18 mouse cellular contexts compared by ENCODE assay signal in genomic region chr8:125351486-125352032, GRCm38 (mm10).
DNase-seq lines count a peak whose midpoint lies in the region; ATAC-seq and TF ChIP-seq lines count a peak whose summit lies in the region.
"Had no signal": no experiment of that assay in that cellular context is flagged by ENCODE, and none has a peak within 500 bp of the region (broad histone marks: within the 10 kb centered on the region; RNA-seq: fewer than 3 reads in every experiment).

No protein-coding gene starts in this region.

- H3K4me1 ChIP-seq in heart, adult 2 months (ENCODE audit: control insufficient read depth, insufficient read depth, low read length) = peaks cover 16% of the 10 kb centered on the region
- peaks cover 87% of the 10 kb centered on the region for H3K4me1 ChIP-seq in heart, embryonic 15.5 days (replicated peaks)
- H3K4me1 ChIP-seq in hindbrain, embryonic 16.5 days (ENCODE audit: control insufficient read depth, insufficient read depth, low read depth, low read length) = peaks cover 14% of the 10 kb centered on the region
- peaks cover 8% of the 10 kb centered on the region; the same call in 1 of the 2 replicates for H3K4me1 ChIP-seq in kidney, adult 2 months (ENCODE audit: control insufficient read depth, insufficient read depth, low read length)

- H3K36me3 ChIP-seq in heart, adult 2 months (ENCODE audit: control insufficient read depth, insufficient read depth, low read length) = no peaks in the 10 kb centered on the region
- no peaks in the 10 kb centered on the region for H3K36me3 ChIP-seq in heart, embryonic 15.5 days
- no peaks in the 10 kb centered on the region for H3K36me3 ChIP-seq in hindbrain, embryonic 16.5 days (ENCODE audit: control insufficient read depth, insufficient read depth, low read length)
- no peaks in the 10 kb centered on the region for H3K36me3 ChIP-seq in kidney, adult 2 months (ENCODE audit: control insufficient read depth, insufficient read depth, low read length)
- H3K36me3 ChIP-seq: embryonic facial prominence, embryonic 15.5 days; forebrain, embryonic 12.5 days; G1E; hindbrain, embryonic 10.5 days; neural tube, embryonic 13.5 days had no signal

- TF ChIP-seq CTCF in heart, adult 2 months (IDR thresholded peaks at IDR 0.05) = no peak
- TF ChIP-seq CTCF in kidney, adult 2 months (conservative IDR thresholded peaks at IDR 0.05; ENCODE audit: insufficient read depth, insufficient read length, low read depth, low read length) = no peak

- 34% methylated on average over 8 of the region's 8 CpGs for WGBS in heart, adult 2 months
- WGBS in heart, embryonic 15.5 days = 20% methylated on average over 8 of the region's 8 CpGs
- WGBS in hindbrain, embryonic 16.5 days = 72% methylated on average over 8 of the region's 8 CpGs
- WGBS in kidney, adult 2 months = 76% methylated on average over 8 of the region's 8 CpGs

- H3K9me3 ChIP-seq in heart, embryonic 15.5 days (replicated peaks) = no peaks in the 10 kb centered on the region
- H3K9me3 ChIP-seq in hindbrain, embryonic 16.5 days (ENCODE audit: control insufficient read depth, low read length) = no peaks in the 10 kb centered on the region
- H3K9me3 ChIP-seq: embryonic facial prominence, embryonic 15.5 days; forebrain, embryonic 12.5 days; hindbrain, embryonic 10.5 days; neural tube, embryonic 13.5 days had no signal

- H3K4me3 ChIP-seq in heart, adult 2 months = no peak overlapping the region
- H3K4me3 ChIP-seq in heart, embryonic 15.5 days = no peak overlapping the region
- no peak overlapping the region for H3K4me3 ChIP-seq in hindbrain, embryonic 16.5 days (ENCODE audit: low read length)
- H3K4me3 ChIP-seq in kidney, adult 2 months (ENCODE audit: insufficient read depth, low read depth, low read length) = no peak overlapping the region
- H3K4me3 ChIP-seq: embryonic facial prominence, embryonic 15.5 days; forebrain, embryonic 12.5 days; hindbrain, embryonic 10.5 days; neural tube, embryonic 13.5 days had no signal

- H3K4me2 ChIP-seq in heart, embryonic 15.5 days = no peak overlapping the region
- H3K4me2 ChIP-seq in hindbrain, embryonic 16.5 days (ENCODE audit: low read length) = no peak overlapping the region
- H3K4me2 ChIP-seq: embryonic facial prominence, embryonic 15.5 days; forebrain, embryonic 12.5 days; neural tube, embryonic 13.5 days had no signal

- H3K27ac ChIP-seq in heart, adult 2 months = peak overlapping the region; percentile 69
- peak overlapping the region; percentile 78 for H3K27ac ChIP-seq in heart, embryonic 15.5 days
- H3K27ac ChIP-seq in hindbrain, embryonic 16.5 days (ENCODE audit: low read depth, low read length) = no peak overlapping the region
- no peak overlapping the region for H3K27ac ChIP-seq in kidney, adult 2 months (ENCODE audit: insufficient read depth, low read depth, low read length)
- H3K27ac ChIP-seq: embryonic facial prominence, embryonic 15.5 days; forebrain, embryonic 12.5 days; hindbrain, embryonic 10.5 days; neural tube, embryonic 13.5 days had no signal

- ATAC-seq in heart, embryonic 15.5 days (replicated peaks; ENCODE audit: insufficient number of reproducible peaks, insufficient read depth, low FRiP score, low read depth) = no peak
- ATAC-seq in hindbrain, embryonic 16.5 days = no peak

- no peak for TF ChIP-seq EP300 in heart, adult 2 months (IDR thresholded peaks at IDR 0.05; ENCODE audit: insufficient read depth, low read depth, low read length)

- H3K27me3 ChIP-seq in heart, adult 2 months (ENCODE audit: control insufficient read depth, insufficient read depth, low read length) = no peaks in the 10 kb centered on the region
- H3K27me3 ChIP-seq in heart, embryonic 15.5 days = peaks cover 3% of the 10 kb centered on the region; the same call in 1 of the 2 replicates
- peaks cover 2% of the 10 kb centered on the region; the same call in 1 of the 2 replicates for H3K27me3 ChIP-seq in hindbrain, embryonic 16.5 days (replicated peaks; ENCODE audit: control insufficient read depth, insufficient read depth, low read length)
- H3K27me3 ChIP-seq in kidney, adult 2 months (replicated peaks; ENCODE audit: control insufficient read depth, insufficient read depth, low read length) = no peaks in the 10 kb centered on the region
- H3K27me3 ChIP-seq: embryonic facial prominence, embryonic 15.5 days had no signal

- no peak for TF ChIP-seq POLR2A in heart, adult 2 months (IDR thresholded peaks at IDR 0.05; ENCODE audit: insufficient read depth, low read depth, low read length)
- no peak for TF ChIP-seq POLR2A in kidney, adult 2 months (IDR thresholded peaks at IDR 0.05; ENCODE audit: low read depth, low read length)

- DNase-seq in heart, adult 2 months = no peak
- no peak for DNase-seq in heart, postnatal 4 days
- peak; percentile 10 for DNase-seq in T-cell, adult 2 months (ENCODE audit: low spot score)
- DNase-seq in thymus, postnatal 14 days = peak; percentile 49
- DNase-seq in kidney, adult 2 months = no peak
- DNase-seq: adrenal gland, adult 2 months; B cell, adult 2 months; cerebellum, postnatal 14 days; embryo, embryonic 11 days; gastrocnemius, postnatal 14 days; spleen, adult 18-20 months had no signal

- intact Hi-C loops in heart, adult 2 months (cut with DNase I) = loop anchor here (5.0 kb wide), 1 partner anchor 91 kb away; no protein-coding TSS in a partner anchor

- H3K79me2 ChIP-seq in heart, adult 2 months (replicated peaks; ENCODE audit: control insufficient read depth, insufficient read depth, low read length) = no peaks in the 10 kb centered on the region

- no peak overlapping the region for H3K9ac ChIP-seq in heart, adult 2 months (ENCODE audit: low read depth, low read length)
- H3K9ac ChIP-seq in heart, embryonic 15.5 days = no peak overlapping the region
- H3K9ac ChIP-seq in hindbrain, embryonic 16.5 days (ENCODE audit: low read depth, low read length) = no peak overlapping the region
- H3K9ac ChIP-seq: embryonic facial prominence, embryonic 15.5 days; forebrain, embryonic 12.5 days; neural tube, embryonic 13.5 days had no signal

Comparison
In these comparisons a context has a peak if more than half of its experiments do, and no peak if none do; other contexts are left out.
1. DNase-seq: peak in T-cell, adult 2 months (single experiment) and thymus, postnatal 14 days (single experiment); none in heart, adult 2 months (0 of 2), heart, postnatal 4 days (single experiment) and kidney, adult 2 months (single experiment).
2. H3K27ac ChIP-seq: peak in heart, adult 2 months (single experiment) and heart, embryonic 15.5 days (single experiment); none in hindbrain, embryonic 16.5 days (single experiment) and kidney, adult 2 months (single experiment).